In genomic region chr9:25212309-25213163, GRCm38 (mm10) we compare ENCODE assay signal across 8 mouse cellular contexts. TPM values are rescaled to one million over a fixed set of nuclear protein-coding genes. Genes with fewer than 3 reads are reported as not detected.
A peak's percentile ranks its signal among the peaks of the same experiment; 100 is the strongest.
DNase-seq lines count a peak whose midpoint lies in the region; ATAC-seq and TF ChIP-seq lines count a peak whose summit lies in the region.

No protein-coding gene starts in this region.

- no peak for TF ChIP-seq CTCF in liver, postnatal 0 days (IDR thresholded peaks at IDR 0.05; ENCODE audit: low read depth)
- TF ChIP-seq CTCF in kidney, postnatal 0 days (IDR thresholded peaks at IDR 0.05; ENCODE audit: low read depth): no peak

- H3K4me2 ChIP-seq in liver, embryonic 12.5 days: no peak overlapping the region
- H3K4me2 ChIP-seq in liver, postnatal 0 days (ENCODE audit: low read depth, low read length): no peak overlapping the region
- H3K4me2 ChIP-seq in kidney, postnatal 0 days (ENCODE audit: low read length): no peak overlapping the region
- no peak overlapping the region for H3K4me2 ChIP-seq in neural tube, embryonic 15.5 days

- H3K9me3 ChIP-seq in liver, embryonic 12.5 days (replicated peaks): no peaks in the 10 kb centered on the region
- no peaks in the 10 kb centered on the region for H3K9me3 ChIP-seq in liver, postnatal 0 days (ENCODE audit: low read length)
- no peaks in the 10 kb centered on the region for H3K9me3 ChIP-seq in kidney, postnatal 0 days (replicated peaks; ENCODE audit: low read length)
- H3K9me3 ChIP-seq in neural tube, embryonic 15.5 days (replicated peaks): no peaks in the 10 kb centered on the region

- no peak for ATAC-seq in liver, embryonic 12.5 days
- ATAC-seq in liver, postnatal 0 days: no peak
- ATAC-seq in kidney, postnatal 0 days (replicated peaks; ENCODE audit: low FRiP score, low read depth): peak; percentile 61
- peak; percentile 59 for ATAC-seq in neural tube, embryonic 15.5 days (ENCODE audit: low FRiP score)
- ATAC-seq in CD4-positive, CD25-positive, alpha-beta regulatory T cell, adult 4 months: no peak

- DNase-seq in liver, postnatal 0 days: no peak
- peak; percentile 47 for DNase-seq in heart, adult 8-10 months (ENCODE audit: low spot score)
- DNase-seq in kidney, postnatal 0 days (ENCODE audit: low spot score): peak; percentile 86
- DNase-seq in right cerebral cortex, postnatal 10 days (ENCODE audit: low spot score in 2 of 2): no peak
- no peak for DNase-seq in urinary bladder, postnatal 36 days (ENCODE audit: low spot score in 2 of 2)

- H3K9ac ChIP-seq in liver, embryonic 12.5 days: no peak overlapping the region
- no peak overlapping the region for H3K9ac ChIP-seq in liver, postnatal 0 days (replicated peaks)
- no peak overlapping the region for H3K9ac ChIP-seq in kidney, postnatal 0 days (ENCODE audit: low read depth, low read length)
- no peak overlapping the region for H3K9ac ChIP-seq in neural tube, embryonic 15.5 days (replicated peaks)

- H3K4me1 ChIP-seq in liver, embryonic 12.5 days: 0 out of 2 replicates have a peak, but pooled peaks cover 8% of the 10 kb centered on the region
- H3K4me1 ChIP-seq in liver, postnatal 0 days (ENCODE audit: insufficient read depth): peaks cover 4% of the 10 kb centered on the region
- no peaks in the 10 kb centered on the region; the same call in 1 of the 2 replicates for H3K4me1 ChIP-seq in kidney, postnatal 0 days (replicated peaks; ENCODE audit: insufficient read depth, low read length)
- peaks cover 8% of the 10 kb centered on the region; the same call in 1 of the 2 replicates for H3K4me1 ChIP-seq in neural tube, embryonic 15.5 days

- H3K27me3 ChIP-seq in liver, embryonic 12.5 days (replicated peaks): no peaks in the 10 kb centered on the region
- H3K27me3 ChIP-seq in liver, postnatal 0 days (ENCODE audit: insufficient read depth, low read length): no peaks in the 10 kb centered on the region
- H3K27me3 ChIP-seq in kidney, postnatal 0 days (ENCODE audit: insufficient read depth, low read length): no peaks in the 10 kb centered on the region
- H3K27me3 ChIP-seq in neural tube, embryonic 15.5 days (replicated peaks): no peaks in the 10 kb centered on the region

- H3K4me3 ChIP-seq in liver, embryonic 12.5 days: no peak overlapping the region
- no peak overlapping the region for H3K4me3 ChIP-seq in liver, postnatal 0 days (ENCODE audit: low read depth, low read length)
- H3K4me3 ChIP-seq in kidney, postnatal 0 days (replicated peaks; ENCODE audit: low read depth, low read length): no peak overlapping the region
- no peak overlapping the region for H3K4me3 ChIP-seq in neural tube, embryonic 15.5 days (replicated peaks)

- no peak for TF ChIP-seq EP300 in liver, postnatal 0 days (IDR thresholded peaks at IDR 0.05; ENCODE audit: low read depth)

- H3K27ac ChIP-seq in liver, embryonic 12.5 days: 0 out of 2 replicates have a peak overlapping the region, but pooled peaks have one; percentile 13
- no peak overlapping the region for H3K27ac ChIP-seq in liver, postnatal 0 days (ENCODE audit: low read depth)
- H3K27ac ChIP-seq in kidney, postnatal 0 days: peak overlapping the region; percentile 54
- no peak overlapping the region for H3K27ac ChIP-seq in neural tube, embryonic 15.5 days (replicated peaks)

- no peaks in the 10 kb centered on the region for H3K36me3 ChIP-seq in liver, embryonic 12.5 days
- H3K36me3 ChIP-seq in liver, postnatal 0 days (replicated peaks; ENCODE audit: insufficient read depth, low read length): no peaks in the 10 kb centered on the region
- no peaks in the 10 kb centered on the region for H3K36me3 ChIP-seq in kidney, postnatal 0 days (ENCODE audit: insufficient read depth, low read length)
- H3K36me3 ChIP-seq in neural tube, embryonic 15.5 days: no peaks in the 10 kb centered on the region

- 70% methylated on average over 9 of the region's 9 CpGs for WGBS in liver, embryonic 12.5 days (ENCODE audit: insufficient replicate concordance)
- WGBS in liver, postnatal 0 days (ENCODE audit: insufficient replicate concordance): 75% methylated on average over 9 of the region's 9 CpGs
- WGBS in kidney, postnatal 0 days: 52% methylated on average over 9 of the region's 9 CpGs
- 34% methylated on average over 9 of the region's 9 CpGs for WGBS in neural tube, embryonic 15.5 days

RNA-seq across cellular contexts. Expression of gene Sept7, which starts 39.7 kb away (rescaled TPM):
- 137 TPM in 2 replicates for polyA plus RNA-seq in liver, embryonic 12.5 days (2016; fragmentation: Nextera tagmentation; extraction: Ambion mirVana)
- 77.2 and 83.6 TPM in 2 replicates for polyA plus RNA-seq in liver, postnatal 0 days (2015; fragmentation: Nextera tagmentation; extraction: Ambion mirVana)
- 100 to 1,000 TPM in 3 of 4 experiments, 10 to 100 TPM in 1; 97.5 to 117 (median 108) TPM for total RNA-seq in heart, adult 8-10 months (2022)
- polyA plus RNA-seq in kidney, postnatal 0 days (2015; fragmentation: Nextera tagmentation; extraction: Ambion mirVana): 262 and 278 TPM in 2 replicates
- 260 and 265 TPM in 2 replicates for polyA plus RNA-seq in neural tube, embryonic 15.5 days (2015; fragmentation: Nextera tagmentation; extraction: Ambion mirVana)
- polyA plus RNA-seq in CD4-positive, CD25-positive, alpha-beta regulatory T cell, adult 4 months (2017; shearing (Covaris generic)): 100 to 1,000 TPM; 401 to 415 TPM

Comparison
In these comparisons a context has a peak if more than half of its experiments do, and no peak if none do; other contexts are left out.
1. H3K27ac ChIP-seq: peak in liver, embryonic 12.5 days (single experiment) and kidney, postnatal 0 days (single experiment); none in liver, postnatal 0 days (single experiment) and neural tube, embryonic 15.5 days (single experiment).
2. ATAC-seq: peak in kidney, postnatal 0 days (single experiment) and neural tube, embryonic 15.5 days (single experiment); none in liver, embryonic 12.5 days (single experiment), liver, postnatal 0 days (single experiment) and CD4-positive, CD25-positive, alpha-beta regulatory T cell, adult 4 months (single experiment).
3. DNase-seq: peak in heart, adult 8-10 months (single experiment) and kidney, postnatal 0 days (single experiment); none in liver, postnatal 0 days (single experiment), right cerebral cortex, postnatal 10 days (0 of 2) and urinary bladder, postnatal 36 days (0 of 2).